Mouse (Mus musculus) kidney, adult 2 months (tissue): ENCODE measurements at regions not wholly inside any gene's neighbourhood (a gene's known extent, or its start where the extent isn't known, plus 50 kb on each side); places are given as distances from the start of the nearest gene placed in this dataset.

Experiments used
- DNase-seq: peaks from one replicate; pipeline ENCODE4 v3.0.0; 2021
- H3K27ac ChIP-seq: fragments of 200-500 bp; 2 replicates; pipeline ENCODE4 v1.5.1; 2012; ENCODE audit warnings: low read depth, low read length, control low read depth, inconsistent platforms; ENCODE audit not compliant: insufficient read depth
- H3K27me3 ChIP-seq: fragments of 200-500 bp; replicated peaks from 2 replicates; pipeline ENCODE4 v1.6.1; 2012; ENCODE audit warnings: mild to moderate bottlenecking, moderate library complexity, low read length, inconsistent platforms; ENCODE audit not compliant: control insufficient read depth, insufficient read depth
- H3K36me3 ChIP-seq: fragments of 200-500 bp; 2 replicates; pipeline ENCODE4 v1.6.1; 2012; ENCODE audit warnings: mild to moderate bottlenecking, moderate library complexity, low read length, inconsistent platforms; ENCODE audit not compliant: control insufficient read depth, insufficient read depth
- H3K4me1 ChIP-seq: fragments of 200-500 bp; 2 replicates; pipeline ENCODE4 v1.6.1; 2011; ENCODE audit warnings: low read length; ENCODE audit not compliant: control insufficient read depth, insufficient read depth
- H3K4me3 ChIP-seq: fragments of 200-500 bp; 2 replicates; pipeline ENCODE4 v1.5.1; 2011; ENCODE audit warnings: mild to moderate bottlenecking, low read depth, low read length, control low read depth; ENCODE audit not compliant: insufficient read depth
- CTCF ChIP-seq: fragments of 200-500 bp; conservative IDR thresholded peaks from 2 replicates; pipeline ENCODE4 v1.5.1; 2011; ENCODE audit warnings: low read depth, mild to moderate bottlenecking, control low read depth, low read length, moderate library complexity, mixed read lengths; ENCODE audit not compliant: insufficient read depth, insufficient read length
- POLR2A ChIP-seq: fragments of 200-500 bp; IDR thresholded peaks from one replicate; pipeline ENCODE4 v1.6.1; 2011; ENCODE audit warnings: low read depth, low read length, control low read depth
- WGBS: fragments of 180-500 bp; shearing (Covaris S2); methylation state at CpG from one replicate; pipeline ENCODE4 v1.1.7; 2018; 5-methylcytosine and 5-hydroxymethylcytosine counted together

- Histone ChIP-seq H3K27ac (no peak overlapping the region), H3K4me1 (no peaks in the 10 kb centered on the region), H3K27me3 (no peaks in the 10 kb centered on the region), H3K36me3 (no peaks in the 10 kb centered on the region), H3K4me3 (no peak overlapping the region)
- WGBS: 58% methylated on average over 5 of the region's 5 CpGs
- TF ChIP-seq POLR2A: no peak
- TF ChIP-seq CTCF: no peak
- DNase-seq: no peak
Measured at GRCm38 (mm10) chr3:115590716-115591115, 124.2 kb downstream of the S1pr1 start.

- Histone ChIP-seq H3K27me3 (no peaks in the 10 kb centered on the region), H3K27ac (no peak overlapping the region), H3K4me1 (no peaks in the 10 kb centered on the region), H3K4me3 (no peak overlapping the region), H3K36me3 (no peaks in the 10 kb centered on the region)
- WGBS: 47% methylated on average over 2 of the region's 2 CpGs
- TF ChIP-seq CTCF (no peak), POLR2A (no peak)
- no peak for DNase-seq
Measured at GRCm38 (mm10) chr3:115588585-115588984, 126.3 kb downstream of the S1pr1 start.

GRCm38 (mm10) chr3:115580131-115580932 is 134.5 kb downstream of the S1pr1 start:
- no peak overlapping the region for H3K4me3 ChIP-seq
- H3K36me3 ChIP-seq: no peaks in the 10 kb centered on the region
- H3K4me1 ChIP-seq: no peaks in the 10 kb centered on the region
- TF ChIP-seq POLR2A (no peak), CTCF (no peak)
- H3K27ac ChIP-seq: no peak overlapping the region
- no peak for DNase-seq
- H3K27me3 ChIP-seq: no peaks in the 10 kb centered on the region
- 65% methylated on average over 4 of the region's 4 CpGs for WGBS

- H3K27me3 ChIP-seq: no peaks in the 10 kb centered on the region
- no peaks in the 10 kb centered on the region for H3K4me1 ChIP-seq
- no peak overlapping the region for H3K4me3 ChIP-seq
- no peak overlapping the region for H3K27ac ChIP-seq
- no peak for DNase-seq
- WGBS: 87% methylated on average over 2 of the region's 2 CpGs
- H3K36me3 ChIP-seq: no peaks in the 10 kb centered on the region
- TF ChIP-seq POLR2A (no peak), CTCF (no peak)
Measured at GRCm38 (mm10) chr3:115575371-115575770, 139.5 kb downstream of the S1pr1 start.

- Histone ChIP-seq H3K27me3 (no peaks in the 10 kb centered on the region), H3K4me3 (no peak overlapping the region), H3K27ac (no peak overlapping the region), H3K36me3 (no peaks in the 10 kb centered on the region), H3K4me1 (no peaks in the 10 kb centered on the region)
- TF ChIP-seq POLR2A (no peak), CTCF (no peak)
- no peak for DNase-seq
- WGBS: 79% methylated on average over 7 of the region's 7 CpGs
Measured at GRCm38 (mm10) chr3:115562735-115563134, 152.1 kb downstream of the S1pr1 start.

GRCm38 (mm10) chr3:115554809-115555708 is 159.8 kb downstream of the S1pr1 start:
- no peaks in the 10 kb centered on the region for H3K27me3 ChIP-seq
- H3K27ac ChIP-seq: no peak overlapping the region
- DNase-seq: no peak
- H3K4me1 ChIP-seq: no peaks in the 10 kb centered on the region
- TF ChIP-seq POLR2A (no peak), CTCF (no peak)
- WGBS: 76% methylated on average over 10 of the region's 10 CpGs
- no peaks in the 10 kb centered on the region for H3K36me3 ChIP-seq
- no peak overlapping the region for H3K4me3 ChIP-seq
